Mouse (Mus musculus) lung, embryonic 14.5 days (tissue): ENCODE data around the gene Upf2. TPM values are rescaled to one million over a fixed set of nuclear protein-coding genes. Genes with fewer than 3 reads are reported as not detected.
"Not testable (repeated sequence)": the region's sequence is repeated elsewhere in the genome, so short reads cannot be mapped to it uniquely, and the experiment has no call there.

ENCODE experiments used
- ATAC-seq: fragments of 200-750 bp; cut with Nextera tagmentation; 2 replicates; pipeline ENCODE4 v1.8.0; 2017; ENCODE audit warnings: mild to moderate bottlenecking, moderate TSS enrichment, moderate library complexity; ENCODE audit not compliant: insufficient read depth
- DNase-seq: peaks from one replicate; pipeline ENCODE4 v3.0.0-alpha.2; 2015
- H3K27ac ChIP-seq: fragments of 300-500 bp; sonication (generic); 2 replicates; pipeline ENCODE4 v1.5.1; 2014; ENCODE audit warnings: low read depth, mild to moderate bottlenecking, moderate library complexity
- H3K27me3 ChIP-seq: fragments of 300-500 bp; sonication (generic); 2 replicates; pipeline ENCODE4 v1.6.1; 2014; ENCODE audit warnings: low read length, control low read depth; ENCODE audit not compliant: insufficient read depth
- H3K36me3 ChIP-seq: fragments of 300-500 bp; sonication (generic); 2 replicates; pipeline ENCODE4 v1.6.1; 2014; ENCODE audit warnings: control low read depth; ENCODE audit not compliant: insufficient read depth
- H3K4me1 ChIP-seq: fragments of 300-500 bp; sonication (generic); 2 replicates; pipeline ENCODE4 v1.6.1; 2014; ENCODE audit warnings: antibody characterized with exemption, control low read depth; ENCODE audit not compliant: insufficient read depth
- H3K4me2 ChIP-seq: fragments of 300-500 bp; sonication (generic); 2 replicates; pipeline ENCODE4 v1.6.1; 2014; ENCODE audit warnings: mild to moderate bottlenecking
- H3K4me3 ChIP-seq: fragments of 300-500 bp; sonication (generic); 2 replicates; pipeline ENCODE4 v1.5.1; 2014; ENCODE audit warnings: low read depth, low read length
- H3K9ac ChIP-seq: fragments of 300-500 bp; sonication (generic); 2 replicates; pipeline ENCODE4 v1.6.1; 2014
- H3K9me3 ChIP-seq: fragments of 300-500 bp; sonication (generic); 2 replicates; pipeline ENCODE4 v1.6.1; 2016; ENCODE audit warnings: low read depth, low read length, control low read depth
- CTCF ChIP-seq: IDR thresholded peaks from 2 replicates; pipeline ENCODE4 v1.5.1; 2016; ENCODE audit warnings: antibody characterized with exemption, low read depth
- WGBS: fragments of 180-500 bp; shearing (Covaris S2); extraction: QIAGEN DNeasy Blood & Tissue Kit; methylation state at CpG from one replicate; pipeline ENCODE4 v1.1.7; 2014; 5-methylcytosine and 5-hydroxymethylcytosine counted together
- polyA plus RNA-seq: library from polyadenylated mRNA; unstranded; fragments of >200 nt; fragmentation: Nextera tagmentation; extraction: Ambion mirVana; gene quantifications from 2 replicates; pipeline ENCODE4 v1.2.1, GENCODE M21; 2014

Gene Upf2
- polyA plus RNA-seq, 1 experiment from 2014 or later, result 11.7 TPM

DNA sequence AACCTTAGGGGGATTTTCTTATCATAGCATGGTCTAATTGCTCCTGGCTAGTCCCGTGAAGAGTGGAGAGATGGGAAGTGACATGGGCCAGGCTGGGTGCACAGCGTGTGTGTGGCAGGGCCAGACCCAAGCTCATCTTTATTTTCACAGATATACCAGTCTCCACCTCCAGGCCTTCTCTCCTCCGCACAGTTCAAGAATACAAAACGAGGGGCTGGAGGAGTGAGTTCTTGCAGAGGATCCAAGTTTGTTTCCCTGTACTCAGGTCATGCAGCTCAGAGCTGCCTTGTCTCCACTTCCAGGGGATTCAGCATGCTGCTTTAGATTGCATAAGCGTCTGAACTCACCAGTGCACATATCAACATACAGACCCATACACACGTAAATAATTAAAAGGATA, 131.3 kb downstream of the Upf2 start:
- Histone ChIP-seq H3K9me3 (no peaks in the 10 kb centered on the region), H3K9ac (no peak overlapping the region), H3K27me3 (no peaks in the 10 kb centered on the region), H3K27ac (no peak overlapping the region), H3K4me1 (no peaks in the 10 kb centered on the region), H3K4me2 (no peak overlapping the region), H3K36me3 (no peaks in the 10 kb centered on the region), H3K4me3 (no peak overlapping the region)
- DNase-seq, result no peak
- 69% methylated on average over 6 of the region's 6 CpGs for WGBS
- no peak for TF ChIP-seq CTCF
- no peak for ATAC-seq

DNA sequence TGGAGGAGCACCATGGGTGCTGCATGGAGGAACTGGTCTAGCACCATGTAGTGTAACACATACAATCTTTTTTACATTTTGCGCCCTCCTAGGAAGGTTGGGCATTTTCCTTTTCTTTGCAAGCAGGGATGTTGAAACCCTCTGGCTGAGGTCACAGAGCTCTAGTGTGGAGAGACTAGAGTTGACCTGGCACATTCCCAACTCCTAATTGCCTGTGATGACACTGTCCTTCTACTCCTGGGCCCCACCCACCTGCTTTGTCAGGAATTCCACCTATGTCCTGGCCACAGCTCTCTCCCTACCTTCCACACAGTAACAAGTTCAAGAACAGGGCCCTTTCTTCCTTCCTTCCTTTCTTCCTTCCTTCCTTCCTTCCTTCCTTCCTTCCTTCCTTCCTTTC, 132.4 kb downstream of the Upf2 start:
- H3K27me3 ChIP-seq, result no peaks in the 10 kb centered on the region
- WGBS, result 100% methylated on average over 1 of the region's 1 CpGs
- TF ChIP-seq CTCF, result no peak
- H3K4me2 ChIP-seq, result no peak overlapping the region
- peak; percentile 17 for DNase-seq
- H3K27ac ChIP-seq, result no peak overlapping the region
- no peak overlapping the region for H3K4me3 ChIP-seq
- no peak for ATAC-seq
- H3K9me3 ChIP-seq, result no peaks in the 10 kb centered on the region
- H3K36me3 ChIP-seq, result no peaks in the 10 kb centered on the region
- no peak overlapping the region for H3K9ac ChIP-seq
- H3K4me1 ChIP-seq, result no peaks in the 10 kb centered on the region

- WGBS, result 67% methylated on average over 19 of the region's 19 CpGs
- H3K9me3 ChIP-seq, result no peaks in the 10 kb centered on the region
- H3K4me1 ChIP-seq, result no peaks in the 10 kb centered on the region
- ATAC-seq (peak; percentile 57; the same call in 1 of the 2 replicates), DNase-seq (peak; percentile 21)
- H3K4me3 ChIP-seq, result no peak overlapping the region
- no peak overlapping the region for H3K27ac ChIP-seq
- no peaks in the 10 kb centered on the region for H3K36me3 ChIP-seq
- no peaks in the 10 kb centered on the region for H3K27me3 ChIP-seq
- no peak overlapping the region for H3K9ac ChIP-seq
- no peak for TF ChIP-seq CTCF
- H3K4me2 ChIP-seq, result no peak overlapping the region
Measured at GRCm38 (mm10) chr2:6085622-6086530, 134.6 kb downstream of the Upf2 start.

GRCm38 (mm10) chr2:6087151-6087550, 135.9 kb downstream of the Upf2 start:
- no peak for DNase-seq

GRCm38 (mm10) chr2:6089941-6090340, 138.7 kb downstream of the Upf2 start:
- H3K36me3 ChIP-seq, H3K9me3 ChIP-seq, H3K27ac ChIP-seq, H3K4me1 ChIP-seq, H3K27me3 ChIP-seq, H3K9ac ChIP-seq, H3K4me3 ChIP-seq, H3K4me2 ChIP-seq, DNase-seq, ATAC-seq: not testable (repeated sequence)
- 73% methylated on average over 16 of the region's 16 CpGs for WGBS

More at GRCm38 (mm10) chr2:6087151-6087550, 135.9 kb downstream of the Upf2 start:
- no peak for TF ChIP-seq CTCF
- Histone ChIP-seq H3K9ac (no peak overlapping the region), H3K36me3 (no peaks in the 10 kb centered on the region), H3K9me3 (no peaks in the 10 kb centered on the region), H3K4me1 (no peaks in the 10 kb centered on the region), H3K27ac (no peak overlapping the region), H3K4me2 (no peak overlapping the region), H3K27me3 (no peaks in the 10 kb centered on the region), H3K4me3 (no peak overlapping the region)
- 84% methylated on average over 5 of the region's 5 CpGs for WGBS
- ATAC-seq, result no peak

DNA sequence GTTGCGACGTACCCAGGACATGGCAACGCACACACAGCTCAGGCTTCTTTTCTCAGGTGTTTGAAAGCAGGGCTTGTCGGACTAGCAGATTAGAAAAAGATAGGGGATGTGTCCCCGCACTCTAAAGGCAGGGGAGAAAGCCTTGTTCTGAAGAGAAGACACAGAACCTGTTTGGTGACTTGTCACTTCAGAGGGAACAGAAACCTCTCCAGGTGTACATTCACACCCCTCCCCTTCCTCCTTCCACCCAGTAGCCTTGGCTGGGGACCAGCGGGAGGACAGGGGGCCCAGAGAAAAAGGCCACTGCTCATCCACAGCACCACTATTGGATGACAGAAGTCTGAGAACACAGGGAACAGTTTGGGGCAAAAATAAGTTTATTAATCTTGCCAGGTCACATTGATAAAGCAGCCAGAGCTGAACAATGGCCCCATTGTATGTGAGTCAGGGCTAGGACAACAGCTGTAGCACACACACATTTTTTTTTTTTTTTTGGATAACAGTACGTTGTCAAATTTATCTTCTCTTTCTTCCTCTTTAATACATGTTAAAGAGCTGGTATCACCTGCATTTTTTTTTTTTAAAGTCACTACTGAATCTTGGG, 145.9 kb downstream of the Upf2 start:
- Histone ChIP-seq H3K9ac (no peak overlapping the region), H3K27me3 (peaks cover 14% of the 10 kb centered on the region; the same call in 1 of the 2 replicates), H3K4me1 (peaks cover 16% of the 10 kb centered on the region; the same call in 1 of the 2 replicates), H3K9me3 (no peaks in the 10 kb centered on the region), H3K27ac (no peak overlapping the region), H3K4me2 (no peak overlapping the region), H3K4me3 (no peak overlapping the region), H3K36me3 (no peaks in the 10 kb centered on the region)
- WGBS, result 46% methylated on average over 7 of the region's 7 CpGs
- TF ChIP-seq CTCF, result no peak
- ATAC-seq (no peak), DNase-seq (peak; percentile 40)

DNA sequence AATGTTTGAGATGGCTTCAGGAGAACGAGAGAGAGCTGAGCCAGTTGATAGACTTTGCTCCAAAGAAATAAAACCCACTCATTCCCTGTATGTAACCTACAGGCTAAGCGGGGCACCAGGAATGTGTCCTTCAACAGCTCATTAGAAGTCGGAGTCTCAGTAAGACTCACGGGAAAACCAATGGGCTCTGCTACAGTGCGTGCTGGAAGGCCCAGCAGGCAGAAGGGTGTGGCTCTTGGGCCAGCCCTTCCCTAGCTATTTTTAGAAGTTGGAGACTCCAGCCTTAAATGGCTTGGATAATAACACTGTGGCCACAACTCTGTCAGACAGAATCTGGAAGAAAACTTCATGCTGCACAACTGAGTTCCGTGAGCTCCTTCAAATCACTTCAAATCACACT, 147.7 kb downstream of the Upf2 start:
- TF ChIP-seq CTCF, result no peak

More for the DNA sequence above, 147.7 kb downstream of the Upf2 start:
- H3K9me3 ChIP-seq, result no peaks in the 10 kb centered on the region
- H3K4me3 ChIP-seq, result no peak overlapping the region
- no peak overlapping the region for H3K9ac ChIP-seq
- peaks cover 14% of the 10 kb centered on the region; the same call in 1 of the 2 replicates for H3K27me3 ChIP-seq
- H3K36me3 ChIP-seq, result no peaks in the 10 kb centered on the region
- ATAC-seq, result peak; percentile 89
- WGBS, result 7% methylated on average over 6 of the region's 6 CpGs
- H3K4me1 ChIP-seq, result peaks cover 16% of the 10 kb centered on the region; the same call in 1 of the 2 replicates
- DNase-seq, result peak; percentile 91
- H3K27ac ChIP-seq, result peak overlapping the region; percentile 70
- peak overlapping the region; percentile 10; the same call in 1 of the 2 replicates for H3K4me2 ChIP-seq
